Mouse (Mus musculus) MEL (cell line): ENCODE results near the gene Usp5.

ENCODE experiments used
- CTCF ChIP-seq, 3 experiments: IDR thresholded peaks in 2 of 3; conservative IDR thresholded peaks in 1 of 3; 2 replicates each; pipeline ENCODE4 v1.5.1; 2011 to 2012; ENCODE audit warnings: low read length in 3 of 3, low read depth in 2 of 3, mild to moderate bottlenecking in 2 of 3, improper control_type of control experiment in 1 of 3, inconsistent platforms in 1 of 3, mixed read lengths in 1 of 3, moderate library complexity in 1 of 3; ENCODE audit not compliant: control insufficient read depth in 1 of 3, insufficient read depth in 1 of 3, poor library complexity in 1 of 3, severe bottlenecking in 1 of 3
- E2F4 ChIP-seq: IDR thresholded peaks from 2 replicates; pipeline ENCODE4 v1.6.1; 2011; ENCODE audit warnings: low read depth, low read length, improper control_type of control experiment, borderline replicate concordance
- GABPA ChIP-seq: IDR thresholded peaks from 2 replicates; pipeline ENCODE4 v1.6.1; 2012; ENCODE audit warnings: low read depth, mild to moderate bottlenecking, inconsistent platforms, low read length, improper control_type of control experiment, moderate library complexity
- JUND ChIP-seq: IDR thresholded peaks from 2 replicates; pipeline ENCODE4 v1.6.1; 2011; ENCODE audit warnings: low read depth, mild to moderate bottlenecking, improper control_type of control experiment, low read length
- MAX ChIP-seq: IDR thresholded peaks from 2 replicates; pipeline ENCODE4 v1.6.1; 2011; ENCODE audit warnings: low read length, improper control_type of control experiment
- MEF2A ChIP-seq: IDR thresholded peaks from 2 replicates; pipeline ENCODE4 v1.6.1; 2014; ENCODE audit warnings: low read depth, mild to moderate bottlenecking, inconsistent platforms, low read length, improper control_type of control experiment; ENCODE audit not compliant: poor library complexity, insufficient replicate concordance, severe bottlenecking; ENCODE audit errors: extremely low read depth
- MYB ChIP-seq: IDR thresholded peaks from 2 replicates; pipeline ENCODE4 v1.6.1; 2011; ENCODE audit warnings: mild to moderate bottlenecking, low read depth, low read length, improper control_type of control experiment
- POLR2A ChIP-seq, 2 experiments: IDR thresholded peaks; 2 replicates each; pipeline ENCODE4 v1.6.1; 2011 to 2012; ENCODE audit warnings: low read length in 2 of 2, mild to moderate bottlenecking in 2 of 2, control low read depth in 1 of 2, improper control_type of control experiment in 1 of 2, low read depth in 1 of 2, moderate library complexity in 1 of 2; ENCODE audit not compliant: control insufficient read depth in 1 of 2, insufficient read depth in 1 of 2, poor library complexity in 1 of 2
- USF2 ChIP-seq, 2 experiments: IDR thresholded peaks; 2 replicates each; pipeline ENCODE4 v1.6.1; 2011 to 2012; ENCODE audit warnings: improper control_type of control experiment in 2 of 2, low read length in 2 of 2, borderline replicate concordance in 1 of 2, inconsistent platforms in 1 of 2, low read depth in 1 of 2, mild to moderate bottlenecking in 1 of 2; ENCODE audit not compliant: insufficient read depth in 1 of 2
- ZNF384 ChIP-seq: IDR thresholded peaks from 2 replicates; pipeline ENCODE4 v1.6.1; 2012; ENCODE audit warnings: low read depth, mild to moderate bottlenecking, inconsistent platforms, low read length, improper control_type of control experiment

- TF ChIP-seq MAX: no peak
- TF ChIP-seq ZNF384: no peak
- no peak for TF ChIP-seq E2F4
- no peak for TF ChIP-seq MYB
- no peak for TF ChIP-seq JUND
- no peak for TF ChIP-seq POLR2A (IDR thresholded peaks at IDR 0.05; ENCODE audit: control insufficient read depth in 1 of 2, insufficient read depth in 1 of 2, low read depth in 1 of 2, low read length in 2 of 2, poor library complexity in 1 of 2)
- TF ChIP-seq GABPA: no peak
- no peak for TF ChIP-seq MEF2A
- TF ChIP-seq CTCF (IDR thresholded peaks at IDR 0.05 in 2 of 3, conservative IDR thresholded peaks at IDR 0.05 in 1 of 3; ENCODE audit: control insufficient read depth in 1 of 3, insufficient read depth in 1 of 3, low read depth in 2 of 3, low read length in 3 of 3, poor library complexity in 1 of 3, severe bottlenecking in 1 of 3): no peak
- no peak for TF ChIP-seq USF2 (IDR thresholded peaks at IDR 0.05; ENCODE audit: borderline replicate concordance in 1 of 2, insufficient read depth in 1 of 2, low read depth in 1 of 2, low read length in 2 of 2)
Measured at GRCm38 (mm10) chr6:124866560-124866959, 37.3 kb upstream of the Usp5 start.
